Mouse (Mus musculus) cerebellum, adult 9-10 months (tissue): Measurements from ENCODE around the gene Gm49373.
A peak's percentile ranks its signal among the peaks of the same experiment; 100 is the strongest.
"Not testable (repeated sequence)": the region's sequence is repeated elsewhere in the genome, so short reads cannot be mapped to it uniquely, and the experiment has no call there.

ENCODE experiments used
- DNase-seq: peaks from one replicate; pipeline ENCODE4 v3.0.0; 2022

Gene Gm49373

GRCm38 (mm10) chr9:21072641-21073040 lies 255 bp downstream of the Gm49373 start:
- DNase-seq, result no peak

DNA sequence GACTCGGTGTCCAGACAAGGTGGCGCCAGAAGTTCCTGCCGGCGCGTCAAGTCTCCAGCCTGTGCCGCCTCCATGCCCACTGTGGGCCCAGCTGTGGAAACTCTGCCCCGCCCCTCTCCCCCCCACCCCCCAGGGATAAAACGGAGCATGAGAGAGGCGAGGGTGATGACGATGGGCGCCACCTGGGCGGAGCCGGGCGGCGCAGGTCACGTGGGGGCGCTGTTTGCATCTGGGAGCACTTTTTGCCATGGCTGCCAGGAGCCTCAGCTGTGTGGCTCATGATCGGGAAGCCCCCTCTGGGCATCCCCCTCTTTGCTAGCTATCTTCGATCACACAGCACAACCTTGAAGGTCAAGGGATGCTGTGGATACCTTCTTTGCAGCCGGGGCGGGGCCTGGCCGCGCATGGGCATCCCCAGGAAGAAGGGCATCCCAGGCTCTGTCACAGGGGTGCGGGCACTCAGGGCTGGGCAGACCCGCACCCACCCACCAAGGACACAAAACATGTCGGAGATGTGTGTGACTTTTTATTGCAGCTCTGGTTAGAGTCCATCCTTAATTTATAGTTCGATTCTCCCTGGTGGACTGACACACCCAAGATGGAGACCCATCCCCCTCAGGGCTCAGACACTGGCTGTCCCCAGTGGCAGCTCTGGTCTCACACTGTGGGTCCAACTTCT lies 5.8 kb downstream of the Gm49373 start, which contains the start of gene Zglp1:
Gene Zglp1, minus strand, starts transcription at position 88 of the 679 bp plus-strand sequence.
- DNase-seq, result no peak

GRCm38 (mm10) chr9:21062928-21063327 lies 10.0 kb downstream of the Gm49373 start:
- DNase-seq, result no peak

DNA sequence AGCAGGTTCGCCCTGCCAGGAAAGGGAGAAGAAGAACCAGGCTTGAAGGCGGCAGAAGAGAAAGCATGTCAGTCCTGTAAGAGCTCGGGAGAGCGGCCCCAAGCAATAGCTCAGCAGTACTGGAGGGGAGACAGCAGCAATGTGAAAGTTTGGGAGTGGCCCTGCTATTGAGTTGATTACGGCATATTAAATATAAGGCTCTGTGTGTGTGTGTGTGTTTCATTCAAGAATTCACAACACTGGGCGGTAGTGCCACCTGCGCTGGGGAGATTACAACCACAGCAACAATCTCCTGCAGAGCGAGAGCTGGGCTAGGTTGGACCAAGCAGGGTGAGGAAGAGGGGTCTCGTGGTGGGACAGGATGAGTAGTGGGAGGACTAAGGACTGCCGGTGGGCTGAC lies 21.3 kb downstream of the Gm49373 start:
- no peak for DNase-seq

DNA sequence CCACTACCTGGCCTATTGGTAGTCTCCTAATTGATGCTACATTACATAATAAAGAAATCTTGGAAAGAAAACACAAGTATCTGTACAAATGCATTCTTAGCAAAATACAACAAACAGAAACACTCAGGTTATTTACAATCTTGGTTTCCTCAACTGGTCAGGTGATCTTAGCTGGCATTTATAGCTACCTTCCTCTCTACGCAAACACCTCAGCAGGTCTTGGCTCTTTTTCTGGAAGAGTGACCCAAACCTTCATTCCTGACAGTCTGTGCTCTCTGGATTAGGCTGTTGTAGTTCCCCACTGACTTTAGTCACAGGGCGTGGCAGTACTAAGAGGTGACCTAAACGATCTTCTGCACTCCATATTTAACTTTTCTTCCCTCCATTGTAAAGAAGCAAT lies 27.7 kb downstream of the Gm49373 start:
- no peak for DNase-seq

DNA sequence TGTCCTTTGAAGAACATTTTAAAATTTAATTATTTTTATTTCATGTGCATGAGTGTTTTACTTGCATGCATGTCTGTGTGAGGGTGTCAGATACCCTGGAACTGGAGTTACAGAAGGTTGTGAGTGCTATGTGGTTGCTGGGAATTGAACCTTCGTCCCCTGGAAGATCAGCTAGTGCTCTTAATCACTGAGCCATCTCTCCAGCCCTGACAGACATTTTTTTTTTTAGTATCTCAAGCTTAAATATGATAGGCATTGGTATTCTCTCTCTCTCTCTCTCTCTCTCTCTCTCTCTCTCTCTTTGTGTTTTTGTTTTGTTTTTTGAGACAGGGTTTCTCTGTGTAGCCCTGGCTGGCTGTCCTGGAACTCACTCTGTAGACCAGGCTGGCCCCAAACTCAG lies 28.1 kb downstream of the Gm49373 start:
- not testable (repeated sequence) for DNase-seq

GRCm38 (mm10) chr9:21043563-21043962 lies 29.3 kb downstream of the Gm49373 start:
- DNase-seq, result no peak

DNA sequence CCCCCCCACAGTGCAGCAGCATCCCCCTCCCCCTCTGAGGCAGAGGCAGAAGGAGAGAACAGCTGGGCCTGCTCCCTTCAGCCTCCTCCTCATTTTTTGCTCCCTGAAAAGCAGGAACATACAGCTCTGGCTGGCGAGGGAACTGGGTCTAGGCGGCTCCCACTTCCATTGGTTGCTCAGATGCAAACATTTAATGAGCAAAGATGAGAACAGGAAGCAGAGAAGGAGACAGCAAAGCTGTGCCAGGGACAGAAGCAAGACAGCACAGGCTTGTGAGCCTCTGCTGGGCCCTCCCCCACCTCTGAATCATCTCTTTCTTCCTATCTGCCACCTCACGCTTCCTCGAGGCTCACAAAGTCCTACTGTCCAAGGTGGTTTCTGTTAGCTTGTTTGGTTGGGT lies 31.6 kb downstream of the Gm49373 start:
- DNase-seq, result no peak

GRCm38 (mm10) chr9:21039779-21040178 lies 33.1 kb downstream of the Gm49373 start:
- DNase-seq, result no peak

DNA sequence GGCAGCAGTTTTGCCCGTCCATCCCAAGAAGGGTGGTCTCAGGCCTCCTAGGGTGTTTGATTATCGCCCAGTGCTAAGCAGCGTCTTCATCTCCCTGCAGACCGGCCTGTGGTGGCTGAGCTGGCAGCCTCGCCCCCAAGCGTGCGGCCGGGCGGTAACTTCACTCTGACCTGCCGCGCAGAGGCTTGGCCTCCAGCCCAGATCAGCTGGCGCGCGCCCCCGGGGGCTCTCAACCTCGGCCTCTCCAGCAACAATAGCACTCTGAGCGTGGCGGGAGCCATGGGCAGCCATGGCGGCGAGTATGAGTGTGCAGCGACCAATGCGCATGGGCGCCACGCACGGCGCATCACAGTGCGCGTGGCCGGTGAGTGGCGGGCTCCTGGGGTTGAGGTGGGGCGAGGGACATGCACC lies 35.4 kb downstream of the Gm49373 start:
- DNase-seq, result no peak

DNA sequence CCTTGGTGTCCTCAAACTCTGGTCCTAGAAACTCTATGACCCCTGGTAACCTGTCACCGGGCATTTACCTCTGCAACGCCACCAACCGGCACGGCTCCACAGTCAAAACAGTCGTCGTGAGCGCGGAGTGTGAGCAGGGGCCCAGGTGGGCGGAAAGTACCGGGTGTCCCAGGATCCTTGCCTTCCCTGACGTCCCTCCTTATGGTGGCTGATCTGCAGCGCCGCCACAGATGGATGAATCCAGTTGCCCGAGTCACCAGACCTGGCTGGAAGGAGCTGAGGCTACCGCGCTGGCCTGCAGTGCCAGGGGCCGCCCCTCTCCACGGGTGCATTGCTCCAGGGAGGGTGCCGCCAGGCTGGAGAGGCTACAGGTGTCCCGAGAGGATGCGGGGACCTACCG lies 36.2 kb downstream of the Gm49373 start:
- DNase-seq, result no peak

- no peak for DNase-seq
Observed at GRCm38 (mm10) chr9:21036161-21036560, 36.7 kb downstream of the Gm49373 start.

- no peak for DNase-seq
Observed at GRCm38 (mm10) chr9:21035586-21035985, 37.3 kb downstream of the Gm49373 start.

DNA sequence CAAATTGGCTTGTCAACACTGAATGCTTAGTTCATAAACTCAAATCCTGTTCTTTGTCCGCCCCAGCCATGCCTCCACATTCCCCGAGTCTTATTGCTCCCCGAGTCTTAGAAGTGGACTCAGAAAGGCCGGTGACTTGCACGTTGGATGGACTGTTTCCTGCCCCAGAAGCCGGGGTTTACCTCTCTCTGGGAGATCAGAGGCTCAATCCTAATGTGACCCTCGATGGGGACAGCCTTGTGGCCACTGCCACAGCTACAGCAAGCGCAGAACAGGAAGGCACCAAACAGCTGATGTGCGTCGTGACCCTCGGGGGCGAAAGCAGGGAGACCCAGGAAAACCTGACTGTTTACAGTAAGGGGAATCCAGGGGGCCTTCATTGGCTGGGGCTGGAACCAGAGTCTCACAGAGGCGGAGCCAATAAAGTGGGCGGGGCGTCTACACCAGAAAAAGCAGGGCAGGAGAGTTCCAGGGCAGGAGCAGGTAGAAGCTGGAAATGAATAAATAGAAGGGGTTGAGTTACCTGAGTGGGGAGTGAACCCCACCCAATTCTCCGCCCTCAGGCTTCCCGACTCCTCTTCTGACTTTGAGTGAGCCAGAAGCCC lies 38.3 kb downstream of the Gm49373 start:
- DNase-seq, result no peak

DNA sequence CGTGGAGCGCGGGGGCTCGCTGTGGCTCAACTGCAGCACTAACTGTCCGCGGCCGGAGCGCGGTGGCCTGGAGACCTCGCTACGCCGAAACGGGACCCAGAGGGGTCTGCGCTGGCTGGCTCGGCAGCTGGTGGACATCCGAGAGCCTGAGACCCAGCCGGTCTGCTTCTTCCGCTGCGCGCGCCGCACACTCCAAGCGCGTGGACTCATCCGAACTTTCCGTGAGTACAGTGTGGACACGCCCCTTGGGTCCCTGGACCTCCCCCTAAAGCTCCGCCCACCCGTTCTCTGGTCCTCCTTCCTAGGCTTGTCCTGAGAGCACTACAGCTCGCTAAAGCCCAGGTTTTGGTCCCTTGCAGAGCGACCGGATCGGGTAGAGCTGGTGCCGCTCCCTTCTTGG lies 39.8 kb downstream of the Gm49373 start:
- peak; percentile 30 for DNase-seq

DNA sequence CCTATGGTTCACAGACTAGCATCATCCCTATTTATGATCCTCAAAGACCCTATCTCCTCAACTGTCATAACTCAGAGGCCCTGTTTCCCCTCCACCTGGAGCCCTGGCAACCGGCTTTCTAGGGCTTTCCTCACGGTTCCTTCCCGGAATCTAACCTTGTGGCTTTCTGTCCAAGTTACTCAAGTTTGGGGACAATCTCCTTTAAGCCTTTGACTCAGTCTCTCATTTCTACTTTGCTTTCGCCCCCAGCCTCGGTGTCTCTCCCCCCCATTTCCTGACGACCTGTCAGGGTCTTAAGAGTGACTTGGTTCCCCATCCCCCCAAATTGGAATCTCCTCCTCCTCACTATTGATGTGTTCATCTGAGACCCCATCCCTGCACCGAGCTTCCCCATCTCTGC lies 40.4 kb downstream of the Gm49373 start:
- DNase-seq, result no peak

DNA sequence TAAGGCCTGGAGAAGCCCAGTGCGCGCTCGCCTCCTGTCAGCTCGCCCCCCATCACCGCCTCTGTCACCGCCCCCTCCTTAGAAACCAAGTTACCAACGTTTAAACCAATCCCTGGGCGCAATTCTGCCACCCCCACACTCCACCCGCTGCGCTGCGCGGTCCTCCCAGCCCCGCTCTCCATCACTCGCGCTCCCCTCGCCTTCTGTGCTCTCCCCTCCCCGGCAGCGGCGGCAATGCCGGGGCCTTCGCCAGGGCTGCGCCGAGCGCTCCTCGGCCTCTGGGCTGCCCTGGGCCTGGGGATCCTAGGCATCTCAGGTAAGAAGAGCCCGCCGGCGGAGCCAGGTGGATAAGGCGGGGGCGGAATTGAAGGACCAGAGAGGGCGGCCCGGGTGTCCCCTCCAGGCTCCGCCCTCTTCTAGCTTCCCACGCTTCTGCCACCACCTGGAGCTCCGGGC lies 41.0 kb downstream of the Gm49373 start, which contains the start of gene Icam5:
Gene Icam5, plus strand, starts transcription at position 178 of the 456 bp plus-strand sequence.
- DNase-seq, result peak; percentile 24

DNA sequence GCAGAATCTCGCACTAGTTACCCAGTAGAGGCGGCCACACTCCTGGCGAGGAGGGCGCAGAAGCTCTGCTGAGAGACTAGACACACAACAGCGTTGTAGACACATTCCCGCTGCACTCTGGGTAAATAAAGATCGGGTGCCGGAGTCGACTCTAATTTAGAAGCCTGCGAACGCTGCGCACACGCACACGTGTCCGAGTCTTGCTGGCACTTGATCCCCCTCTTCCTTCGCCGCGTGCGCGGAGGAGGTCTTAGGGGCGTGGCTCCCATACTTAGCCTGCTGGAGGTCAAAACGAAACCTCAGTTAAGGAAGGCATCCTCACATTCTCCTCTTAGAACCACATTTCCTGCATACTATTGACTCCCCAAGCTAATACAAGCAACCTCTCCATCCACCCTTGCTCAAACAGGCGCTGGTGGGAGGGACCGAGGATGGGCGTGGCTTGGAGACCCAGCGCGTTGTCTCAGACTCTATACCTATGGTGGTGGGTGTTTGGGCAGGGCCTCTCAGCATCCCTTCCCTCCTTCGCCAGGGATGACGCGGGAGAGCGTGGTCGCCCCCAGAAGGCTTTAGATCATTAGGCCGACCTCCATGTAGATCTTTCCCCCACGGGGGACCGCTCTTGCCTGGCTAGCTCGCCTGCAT lies 41.5 kb downstream of the Gm49373 start:
- DNase-seq, result no peak

DNA sequence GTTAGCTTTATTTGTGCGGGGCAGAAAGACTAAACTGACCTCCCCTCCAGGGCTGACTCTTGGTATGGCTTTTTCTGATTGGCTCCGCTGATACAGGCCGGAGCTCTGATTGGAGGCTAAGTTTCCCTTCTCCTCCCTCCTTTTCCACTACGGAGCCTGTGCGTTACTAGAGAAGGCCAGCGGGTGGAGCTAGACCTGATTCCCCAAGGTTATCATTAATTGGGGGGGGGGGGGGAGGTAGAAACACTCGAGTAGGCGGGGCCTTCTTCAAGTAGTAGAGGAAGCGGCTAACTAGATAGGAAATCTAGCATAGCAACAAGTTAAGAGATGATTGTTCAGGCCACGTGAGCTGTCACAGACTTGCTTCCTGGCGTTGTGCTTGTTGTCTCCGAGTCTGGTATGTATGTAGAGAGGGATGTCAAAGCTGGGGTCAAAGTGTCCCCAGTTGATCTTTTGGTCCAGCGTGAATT lies 42.1 kb downstream of the Gm49373 start:
- peak; percentile 84 for DNase-seq

DNA sequence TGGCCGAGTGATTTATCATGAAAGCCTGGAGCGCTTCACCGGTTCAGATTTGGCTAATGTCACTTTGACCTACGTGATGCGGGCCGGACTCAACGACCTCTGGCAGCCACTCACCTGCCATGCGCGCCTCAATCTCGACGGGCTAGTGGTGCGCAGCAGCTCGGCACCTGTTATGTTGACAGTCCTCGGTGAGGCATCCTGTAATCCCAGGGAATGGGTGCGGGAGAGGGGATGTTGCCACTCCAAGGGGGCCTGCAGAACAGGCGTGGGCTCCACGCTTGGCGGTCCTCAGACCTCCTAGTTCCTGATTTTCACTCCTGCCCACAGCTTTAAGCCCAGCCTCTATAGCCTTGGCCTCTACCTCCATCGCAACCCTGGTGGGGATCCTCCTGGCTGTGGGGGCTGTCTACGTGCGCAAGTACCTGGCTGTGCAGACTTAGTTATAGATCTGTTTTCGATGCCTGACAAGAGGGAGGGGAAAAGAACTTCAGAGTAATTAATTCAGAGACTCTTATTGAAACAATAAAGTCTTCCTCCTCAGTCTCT lies 42.8 kb downstream of the Gm49373 start:
- no peak for DNase-seq

DNA sequence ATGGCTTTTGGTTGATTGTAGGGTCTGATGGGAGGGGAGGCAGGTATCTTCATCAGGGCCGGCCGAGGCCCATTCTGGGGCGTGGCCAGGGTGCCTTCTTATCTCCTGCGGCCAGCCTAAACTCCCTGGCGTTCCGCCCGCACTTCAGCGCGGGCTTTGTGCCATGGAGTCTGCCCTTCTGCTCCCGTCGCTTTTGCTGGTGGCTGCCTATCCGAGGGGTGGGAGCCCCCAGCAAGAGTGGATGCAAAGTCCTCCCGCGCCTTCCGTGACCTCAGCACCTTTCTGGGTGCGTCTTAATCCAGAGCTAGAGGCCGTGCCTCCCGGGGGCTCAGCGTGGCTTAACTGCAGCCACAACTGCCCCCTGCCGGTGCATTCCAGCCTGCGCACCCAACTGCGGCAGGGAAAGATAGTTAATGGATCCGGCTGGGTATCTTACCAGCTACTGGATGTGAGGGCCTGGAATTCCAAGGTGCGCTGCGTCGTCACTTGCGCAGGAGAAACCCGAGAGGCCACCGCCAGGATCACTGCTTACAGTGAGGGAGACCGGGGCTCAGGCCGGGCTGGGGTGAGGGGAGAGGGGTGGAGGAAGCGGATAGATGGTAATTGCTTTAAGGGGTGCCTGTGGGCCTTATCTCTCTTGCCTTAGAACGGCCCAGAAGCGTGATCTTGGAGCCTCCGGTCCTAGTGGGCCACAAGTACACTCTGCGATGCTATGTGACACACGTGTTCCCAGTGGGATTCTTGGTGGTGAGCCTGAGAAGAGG lies 43.4 kb downstream of the Gm49373 start, which contains the start of gene Icam4:
Gene Icam4, plus strand, starts transcription at position 83 of the 764 bp plus-strand sequence.
- DNase-seq, result peak; percentile 56

GRCm38 (mm10) chr9:21028560-21029110 lies 44.3 kb downstream of the Gm49373 start:
- DNase-seq, result no peak
